Mouse (Mus musculus): ENCODE data around the gene Krt76. TPM values are rescaled to one million over a fixed set of nuclear protein-coding genes. Genes with fewer than 3 reads are reported as not detected.

Krt76 gene
- polyA plus RNA-seq, 1 experiment from 2014 or later = not detected

DNA sequence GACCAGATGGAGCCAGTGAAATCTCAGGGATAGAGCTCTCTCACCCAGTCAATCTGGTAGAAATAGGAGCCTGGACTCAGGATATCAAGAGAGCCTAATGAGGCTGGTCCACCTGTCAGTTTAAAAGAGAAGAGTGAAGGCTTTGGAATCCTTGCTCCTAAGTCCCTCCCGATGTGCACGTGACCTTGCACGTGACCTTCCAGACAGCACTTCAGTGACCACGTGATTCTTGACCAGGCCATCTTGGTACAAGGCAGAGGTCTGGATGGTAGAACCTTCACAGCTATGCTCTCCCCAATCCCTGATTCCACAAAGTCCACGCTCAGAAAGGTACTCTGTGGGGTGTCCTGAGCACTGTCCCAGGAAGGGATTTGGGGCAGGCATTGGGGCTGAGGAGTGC is 12.1 kb upstream of the Krt76 start:
- H3K4me1 ChIP-seq (ENCODE audit: insufficient read depth) = no peaks in the 10 kb centered on the region
- no peak overlapping the region for H3K9ac ChIP-seq (replicated peaks)
- H3K4me3 ChIP-seq (ENCODE audit: low read depth, low read length) = no peak overlapping the region
- no peak for ATAC-seq
- no peaks in the 10 kb centered on the region for H3K9me3 ChIP-seq (ENCODE audit: low read length)
- no peaks in the 10 kb centered on the region for H3K36me3 ChIP-seq (replicated peaks; ENCODE audit: insufficient read depth, low read length)
- 83% methylated on average over 5 of the region's 5 CpGs for WGBS (ENCODE audit: insufficient replicate concordance)
- no peak for TF ChIP-seq CTCF (IDR thresholded peaks at IDR 0.05; ENCODE audit: low read depth)
- TF ChIP-seq EP300 (IDR thresholded peaks at IDR 0.05; ENCODE audit: low read depth) = no peak
- H3K27ac ChIP-seq (ENCODE audit: low read depth) = no peak overlapping the region
- no peak for DNase-seq
- H3K4me2 ChIP-seq (ENCODE audit: low read depth, low read length) = no peak overlapping the region
- no peaks in the 10 kb centered on the region for H3K27me3 ChIP-seq (ENCODE audit: insufficient read depth, low read length)

DNA sequence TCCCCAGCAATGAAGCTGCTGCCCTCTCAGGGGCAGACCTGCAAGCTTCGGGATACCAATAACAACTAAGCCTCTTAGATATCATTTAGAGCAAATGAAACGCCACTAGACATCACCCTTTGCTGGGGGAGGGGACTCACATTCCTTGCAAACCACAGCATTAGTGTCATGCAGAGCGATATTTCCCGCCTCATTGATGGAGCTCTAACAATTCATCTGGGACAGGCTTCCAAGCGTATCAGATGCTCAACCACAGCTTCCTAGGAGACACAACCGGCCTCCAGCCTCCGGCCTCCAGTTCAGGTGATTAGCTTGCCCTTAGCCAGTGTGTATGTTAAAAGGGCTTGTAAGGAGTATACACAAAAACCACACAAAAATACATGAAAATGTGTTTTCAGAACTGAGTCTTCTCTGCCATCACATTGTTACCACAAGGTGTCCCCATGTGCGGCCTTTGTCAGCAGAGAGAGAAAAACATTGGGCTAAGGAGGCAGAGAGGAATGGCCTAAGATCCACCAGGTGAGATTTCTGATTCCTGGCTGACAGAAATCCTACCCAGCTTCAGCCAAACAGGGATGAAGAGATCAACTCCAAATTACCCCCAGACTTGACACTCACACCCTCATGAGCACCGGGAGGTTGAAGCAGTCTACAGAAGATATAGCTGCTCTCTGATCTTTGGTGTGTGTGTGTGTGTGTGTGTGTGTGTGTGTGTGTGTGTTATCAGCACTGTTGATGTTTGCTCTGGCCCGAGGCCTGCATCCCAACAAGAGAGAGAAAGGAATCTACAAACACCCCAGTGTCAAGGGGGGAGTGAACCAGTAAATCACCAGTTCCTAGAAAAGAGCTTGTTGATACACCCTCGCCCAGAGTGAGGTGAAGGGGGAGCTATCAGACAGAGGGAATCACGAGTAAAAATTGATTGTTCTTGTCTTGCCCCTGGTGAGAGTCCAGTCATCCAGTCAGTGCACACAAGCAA is 9.7 kb upstream of the Krt76 start:
- Histone ChIP-seq H3K27me3 (ENCODE audit: insufficient read depth, low read length) (no peaks in the 10 kb centered on the region), H3K9me3 (ENCODE audit: low read length) (no peaks in the 10 kb centered on the region), H3K9ac (replicated peaks) (no peak overlapping the region), H3K27ac (ENCODE audit: low read depth) (no peak overlapping the region), H3K4me2 (ENCODE audit: low read depth, low read length) (no peak overlapping the region), H3K4me3 (ENCODE audit: low read depth, low read length) (no peak overlapping the region), H3K36me3 (replicated peaks; ENCODE audit: insufficient read depth, low read length) (no peaks in the 10 kb centered on the region), H3K4me1 (ENCODE audit: insufficient read depth) (no peaks in the 10 kb centered on the region)
- WGBS (ENCODE audit: insufficient replicate concordance) = 52% methylated on average over 12 of the region's 12 CpGs
- DNase-seq = peak; percentile 31
- TF ChIP-seq CTCF (IDR thresholded peaks at IDR 0.05; ENCODE audit: low read depth) = peak; percentile 48
- no peak for TF ChIP-seq EP300 (IDR thresholded peaks at IDR 0.05; ENCODE audit: low read depth)
- ATAC-seq = peak; percentile 51

DNA sequence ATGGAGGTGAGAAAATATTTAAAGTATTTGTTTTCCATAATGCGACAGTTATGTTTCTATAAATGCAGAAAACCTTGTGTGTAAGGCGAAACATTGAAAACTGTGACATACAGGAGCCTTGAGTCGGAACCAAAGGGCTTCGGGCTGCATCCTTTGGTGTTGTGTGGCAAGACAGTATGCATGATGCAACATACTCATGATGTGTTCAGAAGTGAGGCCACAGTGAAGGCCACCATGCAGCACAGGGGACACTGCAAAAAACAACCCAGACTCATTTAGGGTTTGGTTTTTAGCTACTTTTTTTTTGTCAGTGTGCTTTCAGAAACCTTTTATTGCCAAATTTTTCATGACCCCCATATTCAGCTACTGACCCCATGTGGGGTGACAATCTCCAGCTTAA is 2.5 kb upstream of the Krt76 start:
- no peak overlapping the region for H3K4me2 ChIP-seq (ENCODE audit: low read depth, low read length)
- no peak overlapping the region for H3K9ac ChIP-seq (replicated peaks)
- no peaks in the 10 kb centered on the region for H3K36me3 ChIP-seq (replicated peaks; ENCODE audit: insufficient read depth, low read length)
- no peak for DNase-seq
- H3K4me1 ChIP-seq (ENCODE audit: insufficient read depth) = no peaks in the 10 kb centered on the region
- H3K9me3 ChIP-seq (ENCODE audit: low read length) = no peaks in the 10 kb centered on the region
- H3K27ac ChIP-seq (ENCODE audit: low read depth) = no peak overlapping the region
- 82% methylated on average over 4 of the region's 4 CpGs for WGBS (ENCODE audit: insufficient replicate concordance)
- TF ChIP-seq EP300 (IDR thresholded peaks at IDR 0.05; ENCODE audit: low read depth) (no peak), CTCF (IDR thresholded peaks at IDR 0.05; ENCODE audit: low read depth) (no peak)
- H3K4me3 ChIP-seq (ENCODE audit: low read depth, low read length) = no peak overlapping the region
- no peaks in the 10 kb centered on the region for H3K27me3 ChIP-seq (ENCODE audit: insufficient read depth, low read length)
- ATAC-seq = no peak

DNA sequence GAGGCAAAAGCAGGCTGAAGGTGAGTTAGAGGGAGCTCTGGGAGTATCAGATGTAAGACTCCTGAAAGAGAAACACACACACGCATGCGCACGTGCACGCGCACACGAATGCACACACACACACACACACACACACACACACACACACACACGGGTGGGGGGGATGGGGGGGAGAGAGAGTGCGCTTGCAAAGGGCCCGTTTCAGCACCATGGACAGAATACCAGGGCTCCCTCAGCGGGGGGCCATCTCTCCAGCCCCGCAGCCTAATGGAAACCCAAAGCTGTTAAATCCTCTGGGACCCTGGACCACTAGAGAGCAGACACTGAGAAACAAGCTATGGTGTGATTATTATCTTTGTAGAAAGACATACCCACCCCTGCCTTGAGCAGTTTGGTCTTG is 12.9 kb downstream of the Krt76 start:
- no peaks in the 10 kb centered on the region for H3K9me3 ChIP-seq (ENCODE audit: low read length)
- H3K9ac ChIP-seq (replicated peaks) = no peak overlapping the region
- H3K4me1 ChIP-seq (ENCODE audit: insufficient read depth) = no peaks in the 10 kb centered on the region
- no peak overlapping the region for H3K4me2 ChIP-seq (ENCODE audit: low read depth, low read length)
- no peak for TF ChIP-seq EP300 (IDR thresholded peaks at IDR 0.05; ENCODE audit: low read depth)
- TF ChIP-seq CTCF (IDR thresholded peaks at IDR 0.05; ENCODE audit: low read depth) = no peak
- H3K36me3 ChIP-seq (replicated peaks; ENCODE audit: insufficient read depth, low read length) = no peaks in the 10 kb centered on the region
- 0 out of 2 replicates have a peak, but pooled peaks cover 2% of the 10 kb centered on the region for H3K27me3 ChIP-seq (ENCODE audit: insufficient read depth, low read length)
- DNase-seq = no peak
- no peak for ATAC-seq
- H3K27ac ChIP-seq (ENCODE audit: low read depth) = no peak overlapping the region
- 23% methylated on average over 10 of the region's 11 CpGs for WGBS (ENCODE audit: insufficient replicate concordance)
- H3K4me3 ChIP-seq (ENCODE audit: low read depth, low read length) = no peak overlapping the region

DNA sequence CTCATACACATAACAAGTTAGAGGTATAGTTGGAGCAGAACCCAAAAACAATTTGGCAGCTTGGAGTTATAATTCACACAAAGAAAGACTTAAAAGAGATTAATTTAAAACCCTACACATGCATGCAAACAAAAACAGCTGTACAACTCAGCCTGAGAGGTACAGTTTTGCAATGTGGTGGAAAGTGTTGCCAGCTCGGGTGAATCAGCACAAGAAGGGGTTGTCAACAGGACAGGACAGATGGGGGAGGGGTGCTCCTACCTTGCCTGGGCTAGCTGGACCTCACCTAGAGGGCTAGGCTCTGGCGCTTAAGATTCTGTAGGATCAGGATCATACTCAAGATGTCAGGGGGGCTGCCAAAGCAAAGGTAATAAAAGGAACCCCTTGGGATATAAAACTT is 14.7 kb downstream of the Krt76 start:
- Histone ChIP-seq H3K4me1 (ENCODE audit: insufficient read depth) (no peaks in the 10 kb centered on the region), H3K4me3 (ENCODE audit: low read depth, low read length) (no peak overlapping the region), H3K9ac (replicated peaks) (no peak overlapping the region), H3K9me3 (ENCODE audit: low read length) (no peaks in the 10 kb centered on the region), H3K4me2 (ENCODE audit: low read depth, low read length) (no peak overlapping the region), H3K27ac (ENCODE audit: low read depth) (no peak overlapping the region), H3K27me3 (ENCODE audit: insufficient read depth, low read length) (0 out of 2 replicates have a peak, but pooled peaks cover 2% of the 10 kb centered on the region), H3K36me3 (replicated peaks; ENCODE audit: insufficient read depth, low read length) (no peaks in the 10 kb centered on the region)
- WGBS (ENCODE audit: insufficient replicate concordance) = 47% methylated on average over 2 of the region's 2 CpGs
- no peak for DNase-seq
- no peak for ATAC-seq
- TF ChIP-seq EP300 (IDR thresholded peaks at IDR 0.05; ENCODE audit: low read depth) = no peak
- no peak for TF ChIP-seq CTCF (IDR thresholded peaks at IDR 0.05; ENCODE audit: low read depth)

DNA sequence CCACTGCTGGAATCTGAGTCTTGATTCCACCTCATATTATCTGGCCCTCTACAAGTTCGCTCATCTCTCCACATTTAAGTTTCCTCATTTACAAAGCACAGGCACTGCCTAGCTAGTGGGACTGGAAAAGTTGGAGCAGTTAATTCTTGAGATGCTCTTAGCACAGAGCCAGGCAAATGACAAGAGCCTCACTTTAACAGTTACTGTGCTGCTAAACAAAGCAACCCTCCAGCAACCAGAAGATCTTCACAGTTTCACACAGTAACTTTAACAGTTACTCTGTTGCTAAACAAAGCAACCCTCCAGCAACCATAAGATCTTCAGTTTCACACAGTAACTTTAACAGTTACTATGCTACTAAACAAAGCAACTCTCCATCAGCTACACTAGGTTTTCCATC is 18.3 kb downstream of the Krt76 start:
- Histone ChIP-seq H3K27me3 (ENCODE audit: insufficient read depth, low read length) (0 out of 2 replicates have a peak, but pooled peaks cover 2% of the 10 kb centered on the region), H3K9ac (replicated peaks) (no peak overlapping the region), H3K4me3 (ENCODE audit: low read depth, low read length) (no peak overlapping the region), H3K9me3 (ENCODE audit: low read length) (no peaks in the 10 kb centered on the region), H3K36me3 (replicated peaks; ENCODE audit: insufficient read depth, low read length) (no peaks in the 10 kb centered on the region), H3K4me2 (ENCODE audit: low read depth, low read length) (no peak overlapping the region), H3K27ac (ENCODE audit: low read depth) (no peak overlapping the region), H3K4me1 (ENCODE audit: insufficient read depth) (no peaks in the 10 kb centered on the region)
- TF ChIP-seq CTCF (IDR thresholded peaks at IDR 0.05; ENCODE audit: low read depth) (no peak), EP300 (IDR thresholded peaks at IDR 0.05; ENCODE audit: low read depth) (no peak)
- ATAC-seq (no peak), DNase-seq (no peak)
- 64% methylated on average over 1 of the region's 1 CpGs for WGBS (ENCODE audit: insufficient replicate concordance)
